Mouse (Mus musculus): ENCODE results near the gene Tppp3. TPM values are rescaled to one million over a fixed set of nuclear protein-coding genes. Genes with fewer than 3 reads are reported as not detected.

The Tppp3 gene
- polyA plus RNA-seq, 1 experiment from 2014 or later, result 12.3 TPM

GRCm38 (mm10) chr8:105466246-105466645 is 5.1 kb downstream of the Tppp3 start:
- Histone ChIP-seq H3K36me3 (0 out of 2 replicates have a peak, but pooled peaks cover 2% of the 10 kb centered on the region), H3K27ac (replicated peaks) (no peak overlapping the region), H3K27me3 (replicated peaks) (0 out of 2 replicates have a peak, but pooled peaks cover 16% of the 10 kb centered on the region), H3K4me2 (no peak overlapping the region), H3K9me3 (no peaks in the 10 kb centered on the region), H3K9ac (no peak overlapping the region), H3K4me3 (no peak overlapping the region), H3K4me1 (peaks cover 33% of the 10 kb centered on the region)
- 70% methylated on average over 6 of the region's 6 CpGs for WGBS
- no peak for ATAC-seq (ENCODE audit: extremely low read depth, insufficient number of reproducible peaks, low FRiP score, low TSS enrichment)

GRCm38 (mm10) chr8:105464595-105464994 is 6.7 kb downstream of the Tppp3 start:
- H3K27ac ChIP-seq (replicated peaks), result no peak overlapping the region
- H3K27me3 ChIP-seq (replicated peaks), result 0 out of 2 replicates have a peak, but pooled peaks cover 9% of the 10 kb centered on the region
- 0 out of 2 replicates have a peak, but pooled peaks cover 2% of the 10 kb centered on the region for H3K36me3 ChIP-seq
- peaks cover 19% of the 10 kb centered on the region for H3K4me1 ChIP-seq
- 64% methylated on average over 7 of the region's 7 CpGs for WGBS
- H3K9ac ChIP-seq, result peak overlapping the region; percentile 1; the same call in 1 of the 2 replicates
- H3K4me2 ChIP-seq, result no peak overlapping the region
- ATAC-seq (ENCODE audit: extremely low read depth, insufficient number of reproducible peaks, low FRiP score, low TSS enrichment), result no peak
- no peak overlapping the region for H3K4me3 ChIP-seq
- H3K9me3 ChIP-seq, result no peaks in the 10 kb centered on the region

- H3K4me1 ChIP-seq, result peaks cover 12% of the 10 kb centered on the region; the same call in 1 of the 2 replicates
- H3K4me2 ChIP-seq, result no peak overlapping the region
- no peak for ATAC-seq (ENCODE audit: extremely low read depth, insufficient number of reproducible peaks, low FRiP score, low TSS enrichment)
These were observed 10.1 kb downstream of the Tppp3 start for GRCm38 (mm10) chr8:105461085-105461803.

GRCm38 (mm10) chr8:105455218-105455617 is 16.1 kb downstream of the Tppp3 start:
- Histone ChIP-seq H3K4me2 (no peak overlapping the region), H3K4me3 (no peak overlapping the region), H3K27me3 (replicated peaks) (peaks cover 3% of the 10 kb centered on the region), H3K9me3 (no peaks in the 10 kb centered on the region), H3K4me1 (peaks cover 5% of the 10 kb centered on the region; the same call in 1 of the 2 replicates), H3K27ac (replicated peaks) (no peak overlapping the region), H3K9ac (no peak overlapping the region), H3K36me3 (no peaks in the 10 kb centered on the region)
- ATAC-seq (ENCODE audit: extremely low read depth, insufficient number of reproducible peaks, low FRiP score, low TSS enrichment), result no peak
- 44% methylated on average over 10 of the region's 10 CpGs for WGBS

More at GRCm38 (mm10) chr8:105461085-105461803, 10.1 kb downstream of the Tppp3 start:
- Histone ChIP-seq H3K4me3 (no peak overlapping the region), H3K27ac (replicated peaks) (no peak overlapping the region), H3K9ac (no peak overlapping the region), H3K9me3 (no peaks in the 10 kb centered on the region), H3K36me3 (no peaks in the 10 kb centered on the region), H3K27me3 (replicated peaks) (0 out of 2 replicates have a peak, but pooled peaks cover 9% of the 10 kb centered on the region)
- 58% methylated on average over 13 of the region's 13 CpGs for WGBS

- Histone ChIP-seq H3K4me2 (no peak overlapping the region), H3K9me3 (no peaks in the 10 kb centered on the region), H3K4me1 (peaks cover 5% of the 10 kb centered on the region; the same call in 1 of the 2 replicates), H3K36me3 (no peaks in the 10 kb centered on the region), H3K27me3 (replicated peaks) (peaks cover 3% of the 10 kb centered on the region), H3K4me3 (no peak overlapping the region), H3K9ac (no peak overlapping the region), H3K27ac (replicated peaks) (no peak overlapping the region)
- no peak for ATAC-seq (ENCODE audit: extremely low read depth, insufficient number of reproducible peaks, low FRiP score, low TSS enrichment)
- WGBS, result 52% methylated on average over 5 of the region's 5 CpGs
These were observed 17.2 kb downstream of the Tppp3 start for GRCm38 (mm10) chr8:105454088-105454487.

- Histone ChIP-seq H3K4me1 (peaks cover 5% of the 10 kb centered on the region; the same call in 1 of the 2 replicates), H3K27ac (replicated peaks) (no peak overlapping the region), H3K9me3 (no peaks in the 10 kb centered on the region), H3K4me3 (no peak overlapping the region), H3K9ac (no peak overlapping the region), H3K27me3 (replicated peaks) (peaks cover 3% of the 10 kb centered on the region), H3K4me2 (no peak overlapping the region), H3K36me3 (no peaks in the 10 kb centered on the region)
- ATAC-seq (ENCODE audit: extremely low read depth, insufficient number of reproducible peaks, low FRiP score, low TSS enrichment), result no peak
- 67% methylated on average over 5 of the region's 5 CpGs for WGBS
These were observed 18.0 kb downstream of the Tppp3 start for GRCm38 (mm10) chr8:105453296-105453695.

- Histone ChIP-seq H3K9me3 (no peaks in the 10 kb centered on the region), H3K27ac (replicated peaks) (no peak overlapping the region), H3K9ac (no peak overlapping the region), H3K27me3 (replicated peaks) (peaks cover 3% of the 10 kb centered on the region), H3K4me2 (no peak overlapping the region), H3K4me1 (peaks cover under 1% of the 10 kb centered on the region; the same call in 1 of the 2 replicates), H3K36me3 (no peaks in the 10 kb centered on the region), H3K4me3 (no peak overlapping the region)
- no peak for ATAC-seq (ENCODE audit: extremely low read depth, insufficient number of reproducible peaks, low FRiP score, low TSS enrichment)
- WGBS, result 59% methylated on average over 15 of the region's 15 CpGs
These were observed 19.3 kb downstream of the Tppp3 start for GRCm38 (mm10) chr8:105451903-105452603.

- Histone ChIP-seq H3K9me3 (no peaks in the 10 kb centered on the region), H3K9ac (no peak overlapping the region), H3K36me3 (no peaks in the 10 kb centered on the region), H3K27ac (replicated peaks) (no peak overlapping the region), H3K27me3 (replicated peaks) (peaks cover 3% of the 10 kb centered on the region), H3K4me2 (no peak overlapping the region), H3K4me1 (peaks cover 3% of the 10 kb centered on the region; the same call in 1 of the 2 replicates), H3K4me3 (no peak overlapping the region)
- ATAC-seq (ENCODE audit: extremely low read depth, insufficient number of reproducible peaks, low FRiP score, low TSS enrichment), result no peak
- WGBS, result 77% methylated on average over 1 of the region's 1 CpGs
These were observed 20.3 kb downstream of the Tppp3 start for GRCm38 (mm10) chr8:105450977-105451376.

GRCm38 (mm10) chr8:105448596-105448995 is 22.7 kb downstream of the Tppp3 start:
- H3K9ac ChIP-seq, result no peak overlapping the region
- H3K4me3 ChIP-seq, result no peak overlapping the region
- H3K9me3 ChIP-seq, result no peaks in the 10 kb centered on the region
- H3K36me3 ChIP-seq, result no peaks in the 10 kb centered on the region
- no peak overlapping the region for H3K4me2 ChIP-seq
- peaks cover 10% of the 10 kb centered on the region for H3K4me1 ChIP-seq
- peaks cover 3% of the 10 kb centered on the region for H3K27me3 ChIP-seq (replicated peaks)
- no peak overlapping the region for H3K27ac ChIP-seq (replicated peaks)
- 71% methylated on average over 5 of the region's 5 CpGs for WGBS
- ATAC-seq (ENCODE audit: extremely low read depth, insufficient number of reproducible peaks, low FRiP score, low TSS enrichment), result no peak

- Histone ChIP-seq H3K4me2 (no peak overlapping the region), H3K27ac (replicated peaks) (no peak overlapping the region), H3K36me3 (no peaks in the 10 kb centered on the region), H3K9ac (no peak overlapping the region), H3K4me3 (no peak overlapping the region), H3K9me3 (no peaks in the 10 kb centered on the region), H3K27me3 (replicated peaks) (peaks cover 3% of the 10 kb centered on the region), H3K4me1 (peaks cover 10% of the 10 kb centered on the region)
- 72% methylated on average over 3 of the region's 3 CpGs for WGBS
- no peak for ATAC-seq (ENCODE audit: extremely low read depth, insufficient number of reproducible peaks, low FRiP score, low TSS enrichment)
These were observed 23.1 kb downstream of the Tppp3 start for GRCm38 (mm10) chr8:105448188-105448587.

- H3K4me1 ChIP-seq, result peaks cover 10% of the 10 kb centered on the region
- no peak overlapping the region for H3K9ac ChIP-seq
- no peak for ATAC-seq (ENCODE audit: extremely low read depth, insufficient number of reproducible peaks, low FRiP score, low TSS enrichment)
- no peaks in the 10 kb centered on the region for H3K9me3 ChIP-seq
- no peak overlapping the region for H3K27ac ChIP-seq (replicated peaks)
- peaks cover 13% of the 10 kb centered on the region for H3K27me3 ChIP-seq (replicated peaks)
- WGBS, result 26% methylated on average over 4 of the region's 4 CpGs
- no peak overlapping the region for H3K4me3 ChIP-seq
- no peaks in the 10 kb centered on the region for H3K36me3 ChIP-seq
- peak overlapping the region; percentile 31; the same call in 1 of the 2 replicates for H3K4me2 ChIP-seq
These were observed 25.2 kb downstream of the Tppp3 start for GRCm38 (mm10) chr8:105446127-105446552.
